Mouse (Mus musculus) liver, adult 2 months (tissue): Measurements from ENCODE around the gene Sde2.

Experiments used
- CTCF ChIP-seq: fragments of 200-500 bp; IDR thresholded peaks from 2 replicates; pipeline ENCODE4 v1.5.1; 2011; ENCODE audit warnings: low read depth, low read length, control low read depth
- POLR2A ChIP-seq: fragments of 200-500 bp; IDR thresholded peaks from 2 replicates; pipeline ENCODE4 v1.6.1; 2011; ENCODE audit warnings: low read length, control low read depth; ENCODE audit not compliant: insufficient read depth; ENCODE audit errors: extremely low read depth

- TF ChIP-seq CTCF (no peak), POLR2A (no peak)
Observed at GRCm38 (mm10) chr1:180837186-180837585, 13.7 kb upstream of the Sde2 start.
